Mouse (Mus musculus): ENCODE measurements around the gene Utp4. TPM values are rescaled to one million over a fixed set of nuclear protein-coding genes. Genes with fewer than 3 reads are reported as not detected.

The Utp4 gene
- 42.3 and 46.2 TPM in 2 replicates for polyA plus RNA-seq (2015; fragmentation: Nextera tagmentation; extraction: Ambion mirVana)

- H3K4me2 ChIP-seq (ENCODE audit: low read length) = peak within 1 kb of the TSS; percentile 93
- ATAC-seq = peak; percentile 97
- peak within 1 kb of the TSS; percentile 97 for H3K4me3 ChIP-seq (ENCODE audit: low read depth, low read length)
- H3K27me3 ChIP-seq (ENCODE audit: control insufficient read depth, insufficient read depth, low read depth, low read length) = no peaks in the 10 kb centered on the region
- no peaks in the 10 kb centered on the region for H3K9me3 ChIP-seq (replicated peaks; ENCODE audit: control insufficient read depth, low read length, poor library complexity, severe bottlenecking)
- WGBS = under 1% methylated on average over 63 of the region's 63 CpGs
- peak within 1 kb of the TSS; percentile 96 for H3K9ac ChIP-seq (ENCODE audit: low read depth, low read length)
- H3K27ac ChIP-seq (ENCODE audit: low read length) = peak within 1 kb of the TSS; percentile 95
- H3K36me3 ChIP-seq (ENCODE audit: control insufficient read depth, insufficient read depth, low read length) = no peaks in the 10 kb centered on the region; the same call in 1 of the 2 replicates
- peaks cover 23% of the 10 kb centered on the region for H3K4me1 ChIP-seq (ENCODE audit: control insufficient read depth, insufficient read depth, low read length)
Observed at GRCm38 (mm10) chr8:106893481-106894156, at the start of gene Utp4. Gene Utp4, plus strand, starts transcription at chr8:106893636.

- no peak overlapping the region for H3K27ac ChIP-seq (ENCODE audit: low read length)
- ATAC-seq = no peak
- no peaks in the 10 kb centered on the region for H3K36me3 ChIP-seq (ENCODE audit: control insufficient read depth, insufficient read depth, low read length)
- no peak overlapping the region for H3K4me2 ChIP-seq (ENCODE audit: low read length)
- H3K9ac ChIP-seq (ENCODE audit: low read depth, low read length) = no peak overlapping the region
- H3K4me3 ChIP-seq (ENCODE audit: low read depth, low read length) = no peak overlapping the region
- 91% methylated on average over 10 of the region's 10 CpGs for WGBS
- H3K27me3 ChIP-seq (ENCODE audit: control insufficient read depth, insufficient read depth, low read depth, low read length) = no peaks in the 10 kb centered on the region
- H3K4me1 ChIP-seq (ENCODE audit: control insufficient read depth, insufficient read depth, low read length) = no peaks in the 10 kb centered on the region
- H3K9me3 ChIP-seq (replicated peaks; ENCODE audit: control insufficient read depth, low read length, poor library complexity, severe bottlenecking) = no peaks in the 10 kb centered on the region
Observed at GRCm38 (mm10) chr8:106850034-106850433, 43.4 kb upstream of the Utp4 start.

GRCm38 (mm10) chr8:106854534-106855241, 38.7 kb upstream of the Utp4 start:
- Histone ChIP-seq H3K36me3 (ENCODE audit: control insufficient read depth, insufficient read depth, low read length) (no peaks in the 10 kb centered on the region), H3K4me2 (ENCODE audit: low read length) (no peak overlapping the region), H3K4me1 (ENCODE audit: control insufficient read depth, insufficient read depth, low read length) (no peaks in the 10 kb centered on the region), H3K9me3 (replicated peaks; ENCODE audit: control insufficient read depth, low read length, poor library complexity, severe bottlenecking) (no peaks in the 10 kb centered on the region), H3K9ac (ENCODE audit: low read depth, low read length) (no peak overlapping the region), H3K27ac (ENCODE audit: low read length) (no peak overlapping the region), H3K27me3 (ENCODE audit: control insufficient read depth, insufficient read depth, low read depth, low read length) (no peaks in the 10 kb centered on the region), H3K4me3 (ENCODE audit: low read depth, low read length) (no peak overlapping the region)
- ATAC-seq = no peak
- WGBS = 47% methylated on average over 8 of the region's 8 CpGs

- H3K4me1 ChIP-seq (ENCODE audit: control insufficient read depth, insufficient read depth, low read length) = no peaks in the 10 kb centered on the region
Observed at GRCm38 (mm10) chr8:106855242-106855562, 38.2 kb upstream of the Utp4 start.

GRCm38 (mm10) chr8:106862845-106863244, 30.6 kb upstream of the Utp4 start:
- no peak overlapping the region for H3K4me2 ChIP-seq (ENCODE audit: low read length)
- WGBS = 92% methylated on average over 10 of the region's 10 CpGs
- H3K4me3 ChIP-seq (ENCODE audit: low read depth, low read length) = no peak overlapping the region
- no peak overlapping the region for H3K27ac ChIP-seq (ENCODE audit: low read length)
- no peaks in the 10 kb centered on the region for H3K9me3 ChIP-seq (replicated peaks; ENCODE audit: control insufficient read depth, low read length, poor library complexity, severe bottlenecking)
- H3K27me3 ChIP-seq (ENCODE audit: control insufficient read depth, insufficient read depth, low read depth, low read length) = no peaks in the 10 kb centered on the region
- no peak overlapping the region for H3K9ac ChIP-seq (ENCODE audit: low read depth, low read length)
- no peak for ATAC-seq
- no peaks in the 10 kb centered on the region for H3K36me3 ChIP-seq (ENCODE audit: control insufficient read depth, insufficient read depth, low read length)
- H3K4me1 ChIP-seq (ENCODE audit: control insufficient read depth, insufficient read depth, low read length) = no peaks in the 10 kb centered on the region

More at GRCm38 (mm10) chr8:106855242-106855562, 38.2 kb upstream of the Utp4 start:
- no peaks in the 10 kb centered on the region for H3K27me3 ChIP-seq (ENCODE audit: control insufficient read depth, insufficient read depth, low read depth, low read length)
- 84% methylated on average over 3 of the region's 3 CpGs for WGBS
- ATAC-seq = no peak
- no peaks in the 10 kb centered on the region for H3K36me3 ChIP-seq (ENCODE audit: control insufficient read depth, insufficient read depth, low read length)
- no peaks in the 10 kb centered on the region for H3K9me3 ChIP-seq (replicated peaks; ENCODE audit: control insufficient read depth, low read length, poor library complexity, severe bottlenecking)
- no peak overlapping the region for H3K4me2 ChIP-seq (ENCODE audit: low read length)
- no peak overlapping the region for H3K4me3 ChIP-seq (ENCODE audit: low read depth, low read length)
- no peak overlapping the region for H3K9ac ChIP-seq (ENCODE audit: low read depth, low read length)
- H3K27ac ChIP-seq (ENCODE audit: low read length) = no peak overlapping the region

GRCm38 (mm10) chr8:106865354-106865753, 28.1 kb upstream of the Utp4 start:
- peaks cover 9% of the 10 kb centered on the region for H3K27me3 ChIP-seq (ENCODE audit: control insufficient read depth, insufficient read depth, low read depth, low read length)
- H3K27ac ChIP-seq (ENCODE audit: low read length) = no peak overlapping the region
- 80% methylated on average over 9 of the region's 9 CpGs for WGBS
- H3K9ac ChIP-seq (ENCODE audit: low read depth, low read length) = no peak overlapping the region
- no peaks in the 10 kb centered on the region for H3K36me3 ChIP-seq (ENCODE audit: control insufficient read depth, insufficient read depth, low read length)
- H3K4me3 ChIP-seq (ENCODE audit: low read depth, low read length) = no peak overlapping the region
- no peaks in the 10 kb centered on the region for H3K9me3 ChIP-seq (replicated peaks; ENCODE audit: control insufficient read depth, low read length, poor library complexity, severe bottlenecking)
- no peak overlapping the region for H3K4me2 ChIP-seq (ENCODE audit: low read length)
- H3K4me1 ChIP-seq (ENCODE audit: control insufficient read depth, insufficient read depth, low read length) = peaks cover 5% of the 10 kb centered on the region; the same call in 1 of the 2 replicates
- no peak for ATAC-seq

GRCm38 (mm10) chr8:106870051-106870450, 23.4 kb upstream of the Utp4 start, which contains the start of gene Has3:
Gene Has3, plus strand, starts transcription at chr8:106870242.
- Histone ChIP-seq H3K4me3 (ENCODE audit: low read depth, low read length) (peak within 1 kb of the TSS; percentile 73), H3K4me1 (ENCODE audit: control insufficient read depth, insufficient read depth, low read length) (peaks cover 26% of the 10 kb centered on the region), H3K27ac (ENCODE audit: low read length) (peak within 1 kb of the TSS; percentile 78), H3K27me3 (ENCODE audit: control insufficient read depth, insufficient read depth, low read depth, low read length) (peaks cover 17% of the 10 kb centered on the region), H3K9me3 (replicated peaks; ENCODE audit: control insufficient read depth, low read length, poor library complexity, severe bottlenecking) (no peaks in the 10 kb centered on the region), H3K9ac (ENCODE audit: low read depth, low read length) (peak within 1 kb of the TSS; percentile 83), H3K4me2 (ENCODE audit: low read length) (peak within 1 kb of the TSS; percentile 90), H3K36me3 (ENCODE audit: control insufficient read depth, insufficient read depth, low read length) (peaks cover 3% of the 10 kb centered on the region; the same call in 1 of the 2 replicates)
- no peak for ATAC-seq
- WGBS = 1% methylated on average over 18 of the region's 18 CpGs

GRCm38 (mm10) chr8:106870537-106871327, 22.7 kb upstream of the Utp4 start:
- H3K9me3 ChIP-seq (replicated peaks; ENCODE audit: control insufficient read depth, low read length, poor library complexity, severe bottlenecking) = no peaks in the 10 kb centered on the region
- peaks cover 3% of the 10 kb centered on the region; the same call in 1 of the 2 replicates for H3K36me3 ChIP-seq (ENCODE audit: control insufficient read depth, insufficient read depth, low read length)
- peak overlapping the region; percentile 73 for H3K4me3 ChIP-seq (ENCODE audit: low read depth, low read length)
- ATAC-seq = peak; percentile 66
- H3K4me1 ChIP-seq (ENCODE audit: control insufficient read depth, insufficient read depth, low read length) = peaks cover 26% of the 10 kb centered on the region
- H3K4me2 ChIP-seq (ENCODE audit: low read length) = peak overlapping the region; percentile 90
- H3K27me3 ChIP-seq (ENCODE audit: control insufficient read depth, insufficient read depth, low read depth, low read length) = peaks cover 17% of the 10 kb centered on the region
- H3K9ac ChIP-seq (ENCODE audit: low read depth, low read length) = peak overlapping the region; percentile 83
- under 1% methylated on average over 61 of the region's 63 CpGs for WGBS
- peak overlapping the region; percentile 78 for H3K27ac ChIP-seq (ENCODE audit: low read length)

Data from midbrain, embryonic 16.5 days (tissue).